Mouse (Mus musculus) hindbrain, embryonic 15.5 days (tissue): ENCODE results near the gene Cacng4. TPM values are rescaled to one million over a fixed set of nuclear protein-coding genes. Genes with fewer than 3 reads are reported as not detected.

Source experiments
- ATAC-seq: fragments of 200-750 bp; cut with Nextera tagmentation; 2 replicates; pipeline ENCODE4 v1.8.0; 2017; ENCODE audit warnings: low read depth, moderate number of reproducible peaks, moderate TSS enrichment; ENCODE audit not compliant: low FRiP score
- H3K27ac ChIP-seq: fragments of 300-500 bp; sonication (generic); replicated peaks from 2 replicates; pipeline ENCODE4 v1.5.1; 2015; ENCODE audit warnings: mild to moderate bottlenecking, inconsistent platforms
- H3K27me3 ChIP-seq: fragments of 300-500 bp; sonication (generic); 2 replicates; pipeline ENCODE4 v1.6.1; 2015; ENCODE audit warnings: control low read depth, inconsistent platforms
- H3K36me3 ChIP-seq: fragments of 300-500 bp; sonication (generic); 2 replicates; pipeline ENCODE4 v1.6.1; 2015; ENCODE audit warnings: control low read depth, inconsistent platforms
- H3K4me1 ChIP-seq: fragments of 300-500 bp; sonication (generic); replicated peaks from 2 replicates; pipeline ENCODE4 v1.6.1; 2015; ENCODE audit warnings: control low read depth, inconsistent platforms
- H3K4me2 ChIP-seq: fragments of 300-500 bp; sonication (generic); 2 replicates; pipeline ENCODE4 v1.6.1; 2015; ENCODE audit warnings: moderate library complexity, mild to moderate bottlenecking, inconsistent platforms
- H3K4me3 ChIP-seq: fragments of 300-500 bp; sonication (generic); 2 replicates; pipeline ENCODE4 v1.5.1; 2015; ENCODE audit warnings: mild to moderate bottlenecking, inconsistent platforms
- H3K9ac ChIP-seq: fragments of 300-500 bp; sonication (generic); 2 replicates; pipeline ENCODE4 v1.6.1; 2015; ENCODE audit warnings: inconsistent platforms
- H3K9me3 ChIP-seq: fragments of 300-500 bp; sonication (generic); 2 replicates; pipeline ENCODE4 v1.6.1; 2016; ENCODE audit warnings: control low read depth, inconsistent platforms
- WGBS: fragments of 180-500 bp; shearing (Covaris S2); methylation state at CpG from one replicate; pipeline ENCODE4 v1.1.7; 2015; 5-methylcytosine and 5-hydroxymethylcytosine counted together
- polyA plus RNA-seq: library from polyadenylated mRNA; unstranded; fragments of >200 nt; fragmentation: Nextera tagmentation; extraction: Ambion mirVana; gene quantifications from 2 replicates; pipeline ENCODE4 v1.2.1, GENCODE M21; 2015

Cacng4 gene
- polyA plus RNA-seq, 1 experiment from 2014 or later = 81.1 TPM

DNA sequence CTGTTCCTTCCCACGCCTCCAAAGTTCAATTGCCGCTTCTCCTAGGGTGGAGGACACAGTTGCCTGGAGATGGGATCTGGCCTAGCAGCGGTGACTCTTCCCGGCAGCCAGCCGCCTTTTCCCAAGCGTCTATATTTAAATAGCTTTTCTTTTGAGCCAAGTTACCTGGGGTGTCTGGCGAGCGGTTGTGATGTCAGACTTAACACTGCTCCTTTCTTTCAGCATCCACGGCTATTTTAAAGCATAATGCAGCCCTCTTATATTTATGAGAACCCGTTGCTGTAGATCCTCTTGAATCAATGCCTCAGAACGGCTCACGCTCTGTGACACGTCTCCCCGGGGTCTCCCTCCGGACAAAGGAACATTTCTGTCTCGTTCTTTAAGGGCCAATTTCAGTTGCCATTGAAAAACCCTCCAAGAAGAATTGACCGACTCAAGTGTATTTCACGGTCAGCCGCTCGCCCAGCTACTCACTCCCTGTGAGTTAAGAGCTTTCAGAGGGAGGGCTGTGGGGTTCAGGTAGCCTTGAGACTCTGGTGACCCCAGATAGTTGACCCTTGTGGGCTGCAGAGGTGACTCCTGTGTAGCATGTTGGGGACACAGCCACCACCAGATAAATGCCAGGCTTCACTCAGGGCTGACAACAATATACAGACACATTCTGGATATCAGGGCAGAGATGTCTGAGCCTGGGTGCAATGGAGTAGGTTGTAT, 86.3 kb downstream of the Cacng4 start:
- no peaks in the 10 kb centered on the region for H3K9me3 ChIP-seq
- no peak overlapping the region for H3K4me3 ChIP-seq
- peak overlapping the region; percentile 24; the same call in 1 of the 2 replicates for H3K4me2 ChIP-seq
- no peak overlapping the region for H3K27ac ChIP-seq
- H3K36me3 ChIP-seq = no peaks in the 10 kb centered on the region
- H3K9ac ChIP-seq = 0 out of 2 replicates have a peak overlapping the region, but pooled peaks have one; percentile 12
- no peaks in the 10 kb centered on the region for H3K27me3 ChIP-seq
- 14% methylated on average over 20 of the region's 20 CpGs for WGBS
- peaks cover 34% of the 10 kb centered on the region for H3K4me1 ChIP-seq
- peak; percentile 35 for ATAC-seq

DNA sequence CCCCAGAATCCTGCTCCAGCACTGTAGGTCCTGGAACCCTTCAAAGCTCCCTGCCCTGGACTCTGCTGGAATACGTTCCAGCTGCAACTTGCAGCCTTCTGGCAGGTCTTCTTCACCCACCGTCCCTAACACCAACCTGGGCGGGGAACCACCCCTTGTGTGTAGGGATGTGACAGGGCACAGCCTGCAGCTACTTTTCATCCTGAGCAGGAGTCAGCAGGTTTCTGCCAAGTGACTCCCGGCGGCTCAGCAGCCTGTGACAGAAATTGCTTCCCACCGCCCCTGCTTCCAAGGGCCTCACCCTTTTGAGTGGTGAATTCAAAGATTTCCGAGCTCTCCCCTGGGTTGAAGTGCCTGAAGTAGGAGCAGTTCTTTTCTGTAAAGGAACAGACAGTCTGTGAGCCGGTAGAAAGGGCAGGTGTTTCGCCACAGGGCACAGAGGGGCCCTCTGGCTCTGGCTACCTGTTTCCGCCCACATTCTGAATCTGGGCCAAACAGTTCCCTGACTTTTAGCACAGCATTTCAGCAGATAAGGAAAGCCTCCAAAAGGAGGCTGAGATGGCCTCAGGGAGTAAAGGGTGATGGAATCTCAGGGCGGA, 88.8 kb downstream of the Cacng4 start:
- Histone ChIP-seq H3K4me3 (no peak overlapping the region), H3K4me1 (peaks cover 34% of the 10 kb centered on the region), H3K36me3 (no peaks in the 10 kb centered on the region), H3K4me2 (no peak overlapping the region), H3K9me3 (no peaks in the 10 kb centered on the region), H3K27ac (no peak overlapping the region), H3K9ac (no peak overlapping the region), H3K27me3 (no peaks in the 10 kb centered on the region)
- no peak for ATAC-seq
- WGBS = 52% methylated on average over 11 of the region's 11 CpGs

DNA sequence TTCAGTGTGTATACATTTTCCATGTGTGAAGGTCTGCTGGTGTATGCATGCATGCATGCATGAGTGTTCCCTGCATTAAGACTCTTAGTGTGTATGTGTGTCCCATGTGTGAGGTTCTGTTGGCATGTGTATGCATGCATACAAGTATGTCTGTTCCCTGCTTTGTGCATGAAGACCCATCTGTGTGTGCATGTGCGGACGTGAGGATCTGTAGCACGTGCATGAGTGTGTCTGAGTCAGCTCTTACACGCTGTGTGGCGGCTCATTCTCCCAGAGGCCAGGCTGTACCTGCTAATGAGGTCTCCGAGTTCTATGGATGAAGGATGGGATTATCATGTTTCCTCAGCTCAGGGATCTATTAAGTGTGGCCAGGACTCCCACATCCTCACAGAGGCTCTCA, 89.3 kb downstream of the Cacng4 start:
- Histone ChIP-seq H3K9me3 (no peaks in the 10 kb centered on the region), H3K36me3 (no peaks in the 10 kb centered on the region), H3K4me2 (no peak overlapping the region), H3K4me1 (peaks cover 34% of the 10 kb centered on the region), H3K27ac (no peak overlapping the region), H3K9ac (no peak overlapping the region), H3K27me3 (no peaks in the 10 kb centered on the region), H3K4me3 (no peak overlapping the region)
- 54% methylated on average over 6 of the region's 6 CpGs for WGBS
- ATAC-seq = peak; percentile 46; the same call in 1 of the 2 replicates

DNA sequence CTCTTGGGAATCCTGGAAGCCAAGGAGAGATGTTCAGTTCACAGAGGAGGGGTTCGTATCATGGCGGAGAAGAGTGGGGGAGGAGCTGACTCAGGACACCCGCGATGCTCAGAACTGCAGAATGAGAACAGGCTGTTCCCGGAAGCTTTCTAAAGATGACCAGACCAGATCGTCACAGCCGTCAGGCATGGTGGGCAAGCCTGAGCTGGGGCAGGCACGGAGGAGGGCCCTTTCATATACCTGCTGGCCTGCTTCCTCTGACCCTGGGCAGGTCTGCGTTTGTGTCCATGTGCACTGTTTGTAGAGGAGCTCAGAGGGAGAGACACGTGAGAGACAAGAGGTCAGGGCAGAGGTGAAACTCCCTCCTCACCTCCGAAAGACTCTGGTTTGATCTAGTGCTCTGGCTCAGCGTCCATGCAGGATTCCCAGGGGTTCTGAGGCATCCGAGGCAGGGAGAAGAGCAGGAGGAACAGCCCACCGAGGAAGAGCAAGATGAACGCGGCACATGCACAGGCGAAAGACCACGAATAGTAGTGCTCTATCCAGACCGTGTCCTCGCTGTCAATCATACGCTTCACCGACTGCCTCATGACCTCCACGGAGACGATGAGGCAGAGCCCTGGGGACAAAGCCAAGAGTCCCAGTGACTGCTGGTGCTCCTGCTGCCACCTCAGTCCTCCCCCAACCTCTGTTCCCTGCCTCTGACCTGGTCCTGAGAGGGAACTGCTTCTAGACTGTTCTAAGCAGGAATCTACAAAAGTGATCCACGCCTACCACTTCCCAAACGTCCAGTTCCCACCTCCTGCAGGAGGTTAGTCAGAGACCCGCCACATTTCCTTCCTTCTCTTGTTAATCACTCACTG, 90.9 kb downstream of the Cacng4 start:
- Histone ChIP-seq H3K36me3 (no peaks in the 10 kb centered on the region), H3K4me3 (no peak overlapping the region), H3K4me2 (peak overlapping the region; percentile 16; the same call in 1 of the 2 replicates), H3K27ac (no peak overlapping the region), H3K9me3 (no peaks in the 10 kb centered on the region), H3K9ac (no peak overlapping the region), H3K27me3 (no peaks in the 10 kb centered on the region), H3K4me1 (peaks cover 33% of the 10 kb centered on the region)
- 28% methylated on average over 27 of the region's 27 CpGs for WGBS
- ATAC-seq = no peak

DNA sequence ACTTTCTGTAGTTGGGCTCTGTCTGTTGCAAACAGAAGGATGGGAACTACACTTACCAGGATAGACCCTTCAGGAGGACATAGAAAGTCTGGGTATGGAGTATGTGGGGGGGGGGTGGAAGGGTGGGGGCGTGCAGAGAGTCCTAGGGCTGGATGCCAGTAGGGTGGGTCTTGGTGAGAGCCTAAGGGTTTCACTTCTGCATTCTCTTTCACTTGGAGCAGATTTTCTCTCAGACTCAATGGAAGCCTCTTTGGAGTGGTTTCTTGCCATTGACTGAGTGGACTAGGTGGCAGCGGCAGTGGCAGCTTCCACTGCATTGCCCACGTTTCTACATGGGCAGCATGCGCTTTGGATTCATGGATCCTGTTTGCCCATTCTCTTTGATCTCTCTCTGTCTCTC, 94.4 kb downstream of the Cacng4 start:
- Histone ChIP-seq H3K4me3 (no peak overlapping the region), H3K36me3 (no peaks in the 10 kb centered on the region), H3K4me2 (no peak overlapping the region), H3K9me3 (no peaks in the 10 kb centered on the region), H3K4me1 (peaks cover 12% of the 10 kb centered on the region), H3K27me3 (no peaks in the 10 kb centered on the region), H3K27ac (no peak overlapping the region), H3K9ac (no peak overlapping the region)
- 92% methylated on average over 4 of the region's 4 CpGs for WGBS
- no peak for ATAC-seq

DNA sequence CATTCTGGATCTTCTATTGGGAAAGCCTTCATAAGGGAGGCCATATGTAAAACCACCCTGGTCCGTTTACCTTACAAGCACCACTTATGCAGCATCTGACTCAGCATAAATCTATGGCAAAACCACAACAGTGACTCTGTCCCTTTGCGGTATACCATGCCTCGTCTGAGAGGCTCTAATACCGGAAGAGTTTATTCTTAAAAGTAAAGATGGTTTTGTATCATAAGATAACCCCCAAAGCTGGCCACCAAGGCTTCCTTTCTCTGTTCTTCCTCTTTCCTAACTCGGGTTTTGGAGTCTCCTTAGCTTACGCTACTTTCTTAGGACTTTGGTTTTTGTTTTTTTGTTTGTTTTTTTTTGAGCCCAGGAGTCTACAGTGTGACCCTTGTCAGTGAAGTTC, 101.0 kb downstream of the Cacng4 start:
- H3K4me3 ChIP-seq = no peak overlapping the region
- ATAC-seq = no peak
- no peaks in the 10 kb centered on the region for H3K27me3 ChIP-seq
- H3K9ac ChIP-seq = no peak overlapping the region
- no peak overlapping the region for H3K4me2 ChIP-seq
- no peaks in the 10 kb centered on the region for H3K4me1 ChIP-seq
- H3K9me3 ChIP-seq = no peaks in the 10 kb centered on the region
- 85% methylated on average over 6 of the region's 6 CpGs for WGBS
- H3K36me3 ChIP-seq = peaks cover 3% of the 10 kb centered on the region
- H3K27ac ChIP-seq = no peak overlapping the region

DNA sequence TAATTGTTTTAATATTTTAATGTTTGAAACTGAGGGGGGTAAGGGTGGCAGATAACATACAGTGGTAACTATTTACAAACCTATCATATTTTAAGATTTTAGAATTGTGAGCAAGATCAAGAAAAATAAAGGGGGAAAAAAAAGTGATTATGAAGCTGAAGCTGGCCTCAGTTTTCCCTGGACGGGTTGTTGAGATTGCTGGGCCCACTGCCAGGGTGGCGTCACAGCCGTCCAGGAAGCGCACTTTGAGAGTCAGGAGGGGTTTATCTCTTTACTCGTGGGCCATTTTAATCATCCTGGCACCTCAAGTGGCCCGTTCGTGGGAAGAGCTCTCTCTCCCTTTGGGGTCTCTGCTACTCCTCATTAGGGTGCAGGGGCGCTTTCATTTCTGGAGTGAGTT, 102.8 kb downstream of the Cacng4 start:
- Histone ChIP-seq H3K27me3 (no peaks in the 10 kb centered on the region), H3K4me1 (no peaks in the 10 kb centered on the region), H3K4me3 (no peak overlapping the region), H3K36me3 (peaks cover 8% of the 10 kb centered on the region), H3K9me3 (no peaks in the 10 kb centered on the region), H3K9ac (no peak overlapping the region), H3K4me2 (no peak overlapping the region), H3K27ac (no peak overlapping the region)
- 65% methylated on average over 8 of the region's 8 CpGs for WGBS
- ATAC-seq = no peak

DNA sequence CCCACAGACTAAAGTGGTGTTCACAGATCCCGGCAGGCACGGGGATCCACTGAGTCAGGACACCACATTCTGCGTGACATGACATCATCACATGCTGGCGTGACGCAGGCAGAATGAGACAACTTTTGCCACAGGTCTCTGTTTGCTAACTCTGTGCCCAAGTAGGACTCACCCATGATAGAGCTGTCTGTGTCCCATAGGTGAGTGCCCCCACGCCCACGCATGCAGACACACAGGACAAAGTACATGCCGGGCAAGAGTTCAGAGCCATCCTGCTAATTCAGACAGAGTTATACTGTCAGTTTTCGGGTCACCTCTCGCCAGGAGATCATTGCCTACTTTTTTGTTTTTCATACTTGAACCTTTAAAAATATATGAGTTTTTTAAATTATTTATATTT, 105.9 kb downstream of the Cacng4 start:
- no peak for ATAC-seq
- H3K9me3 ChIP-seq = no peaks in the 10 kb centered on the region

DNA sequence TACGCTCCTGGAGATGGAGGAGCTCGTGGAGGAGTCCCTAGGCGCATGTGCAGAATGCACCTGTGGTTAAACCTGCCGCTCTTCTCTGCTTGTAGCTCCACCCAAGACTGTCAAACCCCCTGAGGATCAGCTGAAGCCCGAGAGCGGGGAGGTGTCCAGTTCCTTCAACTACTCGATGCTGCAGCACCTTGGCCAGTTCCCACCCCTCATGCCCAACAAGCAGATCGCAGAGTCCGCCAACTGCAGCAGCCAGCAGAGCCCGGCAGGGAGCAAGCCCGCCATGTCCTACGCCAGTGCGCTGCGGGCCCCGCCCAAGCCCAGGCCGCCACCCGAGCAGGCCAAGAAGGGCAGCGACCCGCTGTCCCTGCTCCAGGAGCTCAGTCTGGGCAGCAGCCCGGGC, 108.1 kb downstream of the Cacng4 start:
- Histone ChIP-seq H3K9me3 (no peaks in the 10 kb centered on the region), H3K27me3 (no peaks in the 10 kb centered on the region), H3K9ac (no peak overlapping the region), H3K4me1 (peaks cover 26% of the 10 kb centered on the region), H3K27ac (no peak overlapping the region), H3K4me3 (no peak overlapping the region), H3K4me2 (no peak overlapping the region), H3K36me3 (peaks cover 19% of the 10 kb centered on the region)
- 89% methylated on average over 20 of the region's 20 CpGs for WGBS
- ATAC-seq = no peak

More for the DNA sequence above, 105.9 kb downstream of the Cacng4 start:
- H3K27me3 ChIP-seq = no peaks in the 10 kb centered on the region
- H3K4me2 ChIP-seq = no peak overlapping the region
- no peak overlapping the region for H3K9ac ChIP-seq
- H3K4me3 ChIP-seq = no peak overlapping the region
- 97% methylated on average over 10 of the region's 10 CpGs for WGBS
- no peak overlapping the region for H3K27ac ChIP-seq
- H3K4me1 ChIP-seq = peaks cover 11% of the 10 kb centered on the region
- peaks cover 19% of the 10 kb centered on the region for H3K36me3 ChIP-seq

DNA sequence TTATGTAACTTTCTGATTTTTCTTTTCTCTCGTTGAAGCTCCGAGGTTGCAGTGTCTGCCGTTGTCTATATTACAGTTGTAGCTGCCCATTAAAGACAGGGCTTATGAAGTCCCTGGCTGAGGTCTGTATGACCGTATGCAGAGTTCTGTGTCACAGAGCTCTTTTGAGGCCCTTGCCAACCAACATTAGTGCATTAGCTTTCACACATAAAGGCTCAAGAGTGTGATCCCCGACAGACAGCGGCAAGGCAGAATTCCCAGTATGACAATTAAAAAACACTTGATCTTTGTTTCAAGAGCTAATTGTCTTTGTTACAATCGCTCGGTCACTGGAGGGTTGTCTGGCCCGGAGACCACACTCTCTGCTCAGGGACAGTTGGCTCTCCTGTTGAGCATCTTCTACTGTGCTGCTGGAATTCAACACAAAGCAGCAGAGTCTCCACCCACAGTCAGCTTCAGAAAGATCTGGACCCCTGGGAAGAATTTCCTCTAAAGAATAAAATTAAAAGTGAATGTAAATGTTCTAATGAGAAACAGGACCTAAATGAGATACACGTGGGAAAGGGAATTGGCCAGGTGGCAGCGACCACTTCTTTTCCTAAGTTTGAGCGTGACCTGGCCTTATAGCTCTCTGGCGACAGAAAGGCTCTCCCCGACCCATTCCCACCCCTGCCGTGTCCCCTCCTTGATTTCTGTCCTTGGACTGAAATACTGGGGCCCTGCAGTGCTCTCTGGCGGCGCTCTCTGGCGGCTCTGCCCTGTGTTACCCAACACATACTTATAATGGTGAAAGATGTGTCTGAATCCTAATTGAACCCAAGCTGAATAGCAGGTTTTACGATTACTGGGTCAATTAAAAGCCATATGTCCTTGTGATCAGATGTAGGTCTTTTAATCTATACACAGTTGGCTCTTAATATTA, 110.6 kb downstream of the Cacng4 start:
- H3K27me3 ChIP-seq = no peaks in the 10 kb centered on the region
- ATAC-seq = no peak
- H3K4me1 ChIP-seq = peaks cover 26% of the 10 kb centered on the region
- H3K9ac ChIP-seq = no peak overlapping the region
- peaks cover 19% of the 10 kb centered on the region for H3K36me3 ChIP-seq
- 31% methylated on average over 19 of the region's 19 CpGs for WGBS
- H3K4me3 ChIP-seq = no peak overlapping the region
- H3K27ac ChIP-seq = peak overlapping the region; percentile 57
- H3K4me2 ChIP-seq = no peak overlapping the region
- no peaks in the 10 kb centered on the region for H3K9me3 ChIP-seq

DNA sequence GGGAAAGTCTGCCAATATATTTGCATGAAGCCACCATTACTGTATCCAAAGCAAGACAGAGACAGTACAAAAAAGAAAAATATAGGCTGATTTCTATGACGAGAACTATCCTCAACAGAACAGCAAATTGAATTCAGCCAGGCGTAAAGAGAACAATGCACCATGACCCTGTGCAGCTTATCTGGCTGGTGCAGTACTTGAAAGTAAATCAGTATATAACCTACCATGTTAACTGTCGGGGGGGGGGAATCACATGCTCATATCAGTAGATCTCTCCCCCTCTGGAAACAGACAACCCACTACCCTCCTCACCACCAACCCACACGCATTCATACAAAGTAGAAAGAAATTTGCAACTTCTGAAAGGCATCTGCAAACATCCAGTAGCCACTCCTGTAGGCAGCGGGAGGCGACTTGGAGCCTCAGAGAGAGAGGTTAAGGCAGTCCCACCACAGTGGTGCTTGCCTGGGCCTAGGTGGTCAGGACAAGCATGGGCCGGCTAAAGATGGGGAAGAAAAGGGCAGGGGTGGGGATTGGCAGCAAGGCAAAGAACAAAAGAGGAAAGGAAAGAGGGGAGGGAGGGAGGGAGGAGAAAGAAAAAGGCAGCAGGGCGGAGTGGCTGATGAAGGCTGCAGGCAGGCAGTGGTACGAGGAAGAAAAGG, 111.5 kb downstream of the Cacng4 start:
- WGBS = 26% methylated on average over 9 of the region's 9 CpGs
- H3K4me3 ChIP-seq = no peak overlapping the region
- H3K36me3 ChIP-seq = peaks cover 13% of the 10 kb centered on the region
- no peaks in the 10 kb centered on the region for H3K9me3 ChIP-seq
- no peak overlapping the region for H3K4me2 ChIP-seq
- H3K27ac ChIP-seq = peak overlapping the region; percentile 65
- no peaks in the 10 kb centered on the region for H3K27me3 ChIP-seq
- no peak overlapping the region for H3K9ac ChIP-seq
- ATAC-seq = no peak
- peaks cover 26% of the 10 kb centered on the region for H3K4me1 ChIP-seq
